Mouse (Mus musculus) limb, embryonic 12.5 days (tissue): ENCODE results near the gene Bcorl1. TPM values are rescaled to one million over a fixed set of nuclear protein-coding genes. Genes with fewer than 3 reads are reported as not detected.

Experiments used
- ATAC-seq: fragments of 200-750 bp; cut with Nextera tagmentation; 2 replicates; pipeline ENCODE4 v1.8.0; 2017; ENCODE audit warnings: low read depth, moderate TSS enrichment; ENCODE audit not compliant: insufficient number of reproducible peaks, insufficient read depth, low FRiP score, low TSS enrichment
- H3K27ac ChIP-seq: fragments of 300-500 bp; sonication (generic); 2 replicates; pipeline ENCODE4 v1.5.1; 2016; ENCODE audit warnings: mild to moderate bottlenecking, moderate library complexity
- H3K27me3 ChIP-seq: fragments of 300-500 bp; sonication (generic); 2 replicates; pipeline ENCODE4 v1.6.1; 2016; ENCODE audit warnings: mild to moderate bottlenecking, moderate library complexity
- H3K36me3 ChIP-seq: fragments of 300-500 bp; sonication (generic); 2 replicates; pipeline ENCODE4 v1.6.1; 2016; ENCODE audit warnings: mild to moderate bottlenecking, moderate library complexity
- H3K4me1 ChIP-seq: fragments of 300-500 bp; sonication (generic); replicated peaks from 2 replicates; pipeline ENCODE4 v1.6.1; 2016
- H3K4me2 ChIP-seq: fragments of 300-500 bp; sonication (generic); 2 replicates; pipeline ENCODE4 v1.6.1; 2016; ENCODE audit warnings: mild to moderate bottlenecking, moderate library complexity
- H3K4me3 ChIP-seq: fragments of 300-500 bp; sonication (generic); replicated peaks from 2 replicates; pipeline ENCODE4 v1.5.1; 2016; ENCODE audit warnings: mild to moderate bottlenecking
- H3K9ac ChIP-seq: fragments of 300-500 bp; sonication (generic); replicated peaks from 2 replicates; pipeline ENCODE4 v1.6.1; 2016; ENCODE audit warnings: mild to moderate bottlenecking, moderate library complexity
- H3K9me3 ChIP-seq: fragments of 300-500 bp; sonication (generic); 2 replicates; pipeline ENCODE4 v1.6.1; 2016; ENCODE audit warnings: mild to moderate bottlenecking, moderate library complexity
- WGBS: fragments of 180-500 bp; shearing (Covaris S2); methylation state at CpG from one replicate; pipeline ENCODE4 v1.1.7; 2016; 5-methylcytosine and 5-hydroxymethylcytosine counted together
- polyA plus RNA-seq: library from polyadenylated mRNA; unstranded; fragments of >200 nt; fragmentation: Nextera tagmentation; extraction: Ambion mirVana; gene quantifications from 2 replicates; pipeline ENCODE4 v1.2.1, GENCODE M21; 2016

Bcorl1 gene
- polyA plus RNA-seq = 5.0 and 5.3 TPM in 2 replicates

DNA sequence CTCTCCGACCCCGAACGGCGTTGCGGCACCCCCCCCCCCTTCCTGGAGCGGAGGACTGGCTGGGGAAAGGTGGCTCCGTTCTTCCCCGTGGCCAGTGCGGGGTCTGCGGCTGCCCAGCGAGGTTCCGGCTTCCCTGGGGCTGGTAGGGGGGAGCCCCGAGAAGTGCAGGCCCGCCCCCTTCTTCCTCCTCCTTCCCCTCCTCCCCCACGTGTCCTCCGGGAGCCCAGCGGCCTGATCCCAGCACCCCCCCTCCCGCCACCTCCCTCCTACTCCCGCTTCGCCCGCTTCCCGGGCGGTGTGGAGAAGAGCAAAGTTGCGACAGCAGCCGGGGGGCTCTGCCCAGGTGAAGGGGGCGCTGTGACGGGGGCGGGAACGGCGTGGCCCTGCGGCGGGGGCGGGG, at the start of gene Bcorl1:
Gene Bcorl1, plus strand, starts transcription at position 218 of the 400 bp plus-strand sequence.
- peaks cover 53% of the 10 kb centered on the region for H3K27me3 ChIP-seq
- ATAC-seq = peak; percentile 24; the same call in 1 of the 2 replicates

DNA sequence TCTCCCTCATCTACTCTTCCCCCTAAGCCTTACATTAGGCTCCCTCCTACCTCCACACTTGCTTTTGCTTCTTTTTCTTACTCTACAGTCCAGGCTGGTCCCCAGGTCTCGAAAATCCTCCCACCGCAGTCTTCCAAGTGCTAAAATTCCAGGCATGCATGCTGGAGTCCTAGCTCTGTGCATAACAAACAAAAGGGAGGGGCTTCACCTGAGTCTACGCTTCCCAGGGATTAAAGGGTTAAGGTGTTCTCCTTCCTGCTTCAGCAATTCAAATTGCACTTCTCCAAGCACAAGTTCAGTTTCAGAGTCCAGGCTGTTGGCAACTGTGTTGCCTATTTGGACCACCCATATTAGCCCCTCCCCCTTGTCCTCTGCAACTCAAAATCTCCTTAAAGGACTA, 49.7 kb upstream of the Bcorl1 start:
- Histone ChIP-seq H3K4me3 (no peak overlapping the region), H3K9ac (no peak overlapping the region), H3K27me3 (peaks cover 16% of the 10 kb centered on the region), H3K36me3 (no peaks in the 10 kb centered on the region), H3K27ac (no peak overlapping the region), H3K4me1 (no peaks in the 10 kb centered on the region), H3K9me3 (no peaks in the 10 kb centered on the region), H3K4me2 (no peak overlapping the region)
- ATAC-seq = no peak
- 27% methylated on average over 3 of the region's 3 CpGs for WGBS

More for the DNA sequence above, at the start of gene Bcorl1:
- Histone ChIP-seq H3K9me3 (no peaks in the 10 kb centered on the region), H3K9ac (peak within 1 kb of the TSS; percentile 61), H3K4me2 (peak within 1 kb of the TSS; percentile 72), H3K27ac (peak within 1 kb of the TSS; percentile 77), H3K4me3 (peak within 1 kb of the TSS; percentile 55), H3K36me3 (no peaks in the 10 kb centered on the region), H3K4me1 (0 out of 2 replicates have a peak, but pooled peaks cover 1% of the 10 kb centered on the region)
- WGBS = 15% methylated on average over 18 of the region's 33 CpGs

DNA sequence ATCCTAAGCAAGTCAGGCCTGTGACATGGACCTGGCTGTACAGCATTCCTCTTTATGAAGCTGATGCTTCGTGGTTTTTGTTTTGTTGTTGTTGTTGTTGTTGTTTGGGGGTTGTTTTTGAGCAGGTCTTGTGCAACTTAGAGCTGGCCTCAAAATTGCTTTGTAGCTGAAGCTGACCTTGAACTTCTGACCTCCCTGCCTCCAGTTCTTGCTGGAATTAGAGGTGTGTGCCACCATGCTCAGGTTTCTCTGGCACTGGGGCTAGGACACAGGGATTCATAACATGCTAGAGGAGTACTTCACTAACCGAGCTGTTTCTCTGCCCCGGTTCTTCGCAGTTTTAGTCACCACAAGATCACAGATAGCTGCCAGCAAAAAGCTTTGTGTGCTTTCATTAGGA, 35.8 kb upstream of the Bcorl1 start:
- Histone ChIP-seq H3K4me3 (no peak overlapping the region), H3K9ac (no peak overlapping the region), H3K4me2 (no peak overlapping the region), H3K27me3 (no peaks in the 10 kb centered on the region; the same call in 1 of the 2 replicates), H3K9me3 (no peaks in the 10 kb centered on the region), H3K4me1 (no peaks in the 10 kb centered on the region), H3K27ac (no peak overlapping the region), H3K36me3 (no peaks in the 10 kb centered on the region)
- 80% methylated on average over 4 of the region's 4 CpGs for WGBS
- ATAC-seq = no peak

DNA sequence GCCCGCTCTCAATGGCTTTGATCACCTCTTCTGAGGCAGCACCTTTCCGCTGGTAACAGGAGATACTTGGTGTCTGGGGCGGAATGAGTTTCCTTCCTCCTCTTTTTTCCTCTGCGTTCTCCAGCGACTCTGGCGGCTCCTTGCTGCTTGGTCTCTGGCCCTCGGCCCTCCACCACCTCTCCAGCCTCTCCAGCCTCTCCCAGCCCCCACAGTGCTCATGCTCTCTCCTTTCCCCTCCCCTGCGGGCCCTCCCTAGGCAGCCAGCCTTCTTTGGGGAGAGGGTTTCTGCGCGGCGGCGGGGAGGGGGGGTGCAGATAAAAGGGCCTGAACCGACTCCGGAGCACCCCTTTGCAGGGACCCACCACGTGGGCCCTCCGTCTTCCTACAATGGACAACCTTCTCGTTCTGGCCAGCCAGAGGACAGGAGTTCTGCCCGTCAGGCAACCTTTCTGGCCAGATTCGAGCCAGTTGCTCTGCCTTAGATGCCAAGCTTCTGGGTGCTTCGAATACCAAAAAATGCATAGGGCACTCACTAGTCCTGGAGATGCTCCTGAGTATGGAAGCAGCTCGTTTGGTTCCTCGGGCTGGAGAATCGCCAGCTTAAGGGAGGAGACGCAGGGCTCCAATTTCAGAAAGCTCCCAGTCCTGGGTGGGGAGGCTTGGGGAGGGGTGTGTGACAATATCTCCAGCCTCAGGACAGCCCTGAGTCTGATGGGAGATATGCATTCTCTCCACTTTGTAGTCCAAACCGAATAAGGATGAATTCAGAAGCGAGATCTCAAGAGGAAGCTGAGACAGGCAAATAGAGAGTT, 30.2 kb upstream of the Bcorl1 start:
- peak overlapping the region; percentile 24 for H3K4me3 ChIP-seq
- 20% methylated on average over 24 of the region's 26 CpGs for WGBS
- H3K4me1 ChIP-seq = 0 out of 2 replicates have a peak, but pooled peaks cover 3% of the 10 kb centered on the region
- peak overlapping the region; percentile 37; the same call in 1 of the 2 replicates for H3K9ac ChIP-seq
- peak overlapping the region; percentile 56 for H3K4me2 ChIP-seq
- peaks cover 6% of the 10 kb centered on the region for H3K27me3 ChIP-seq
- no peak overlapping the region for H3K27ac ChIP-seq
- no peak for ATAC-seq
- no peaks in the 10 kb centered on the region for H3K36me3 ChIP-seq
- no peaks in the 10 kb centered on the region for H3K9me3 ChIP-seq

DNA sequence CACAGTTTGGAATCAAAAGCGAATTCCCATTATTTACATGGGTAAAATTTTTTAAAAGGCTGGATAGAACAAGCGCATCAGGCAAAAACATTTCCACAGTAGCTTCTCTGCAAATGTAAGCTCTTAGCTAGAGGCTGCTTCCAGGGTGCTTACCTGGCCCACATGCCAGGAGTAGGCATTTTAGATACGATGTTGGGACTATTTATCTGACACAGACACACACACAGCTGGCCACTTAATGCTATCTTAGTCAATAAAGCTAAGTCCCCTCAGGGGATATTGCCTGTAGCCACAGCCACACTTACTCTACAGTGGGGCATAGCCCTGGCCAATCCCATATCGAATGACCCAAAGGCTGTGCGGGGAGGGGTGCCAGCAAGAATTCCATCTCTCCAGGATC, 29.4 kb upstream of the Bcorl1 start:
- Histone ChIP-seq H3K27me3 (peaks cover 8% of the 10 kb centered on the region), H3K36me3 (no peaks in the 10 kb centered on the region), H3K27ac (no peak overlapping the region), H3K9me3 (no peaks in the 10 kb centered on the region), H3K4me1 (0 out of 2 replicates have a peak, but pooled peaks cover 3% of the 10 kb centered on the region), H3K9ac (no peak overlapping the region), H3K4me2 (no peak overlapping the region), H3K4me3 (no peak overlapping the region)
- no peak for ATAC-seq
- WGBS = 72% methylated on average over 5 of the region's 5 CpGs

GRCm38 (mm10) chrX:48314530-48315079, 26.6 kb upstream of the Bcorl1 start:
- ATAC-seq = peak; percentile 65; the same call in 1 of the 2 replicates
- H3K9me3 ChIP-seq = no peaks in the 10 kb centered on the region
- H3K9ac ChIP-seq = peak overlapping the region; percentile 52
- H3K27me3 ChIP-seq = peaks cover 23% of the 10 kb centered on the region
- 13% methylated on average over 33 of the region's 33 CpGs for WGBS
- H3K4me3 ChIP-seq = peak overlapping the region; percentile 41
- peaks cover 6% of the 10 kb centered on the region; the same call in 1 of the 2 replicates for H3K4me1 ChIP-seq
- no peak overlapping the region for H3K27ac ChIP-seq
- H3K4me2 ChIP-seq = peak overlapping the region; percentile 58
- no peaks in the 10 kb centered on the region for H3K36me3 ChIP-seq

- Histone ChIP-seq H3K4me1 (peaks cover 4% of the 10 kb centered on the region; the same call in 1 of the 2 replicates), H3K27ac (no peak overlapping the region), H3K36me3 (no peaks in the 10 kb centered on the region), H3K9me3 (no peaks in the 10 kb centered on the region), H3K27me3 (peaks cover 23% of the 10 kb centered on the region), H3K4me2 (no peak overlapping the region), H3K4me3 (no peak overlapping the region), H3K9ac (no peak overlapping the region)
- no peak for ATAC-seq
- 56% methylated on average over 3 of the region's 3 CpGs for WGBS
Observed at GRCm38 (mm10) chrX:48317444-48317843, 23.7 kb upstream of the Bcorl1 start.

DNA sequence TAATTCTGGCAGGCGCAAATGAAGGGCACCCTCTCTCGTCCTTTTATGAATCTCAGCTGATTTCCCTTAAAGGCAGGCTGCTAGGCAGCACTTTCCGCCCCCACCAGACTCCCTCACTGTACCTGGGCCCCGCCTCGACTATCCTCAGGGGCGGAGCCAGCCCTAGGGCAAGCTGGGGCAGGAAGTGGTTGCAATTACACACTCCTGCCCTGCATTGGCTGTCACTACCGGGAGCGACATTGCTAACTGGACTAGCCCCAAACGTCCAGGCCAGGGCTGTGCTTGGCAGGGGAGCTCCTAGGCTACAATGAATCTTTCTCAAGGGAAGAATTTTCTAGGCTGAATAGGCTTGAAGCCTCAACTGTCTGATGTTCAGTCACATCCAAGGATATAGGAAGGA, 23.0 kb upstream of the Bcorl1 start:
- 18% methylated on average over 9 of the region's 9 CpGs for WGBS
- H3K27ac ChIP-seq = no peak overlapping the region
- H3K9ac ChIP-seq = no peak overlapping the region
- ATAC-seq = no peak
- H3K4me2 ChIP-seq = no peak overlapping the region
- peaks cover 4% of the 10 kb centered on the region; the same call in 1 of the 2 replicates for H3K4me1 ChIP-seq
- no peaks in the 10 kb centered on the region for H3K36me3 ChIP-seq
- H3K4me3 ChIP-seq = no peak overlapping the region
- no peaks in the 10 kb centered on the region for H3K9me3 ChIP-seq
- peaks cover 23% of the 10 kb centered on the region for H3K27me3 ChIP-seq

GRCm38 (mm10) chrX:48340441-48341049, 613 bp upstream of the Bcorl1 start:
- Histone ChIP-seq H3K4me2 (peak overlapping the region; percentile 72), H3K27ac (peak overlapping the region; percentile 77; the same call in 1 of the 2 replicates), H3K36me3 (no peaks in the 10 kb centered on the region), H3K4me1 (no peaks in the 10 kb centered on the region), H3K9ac (peak overlapping the region; percentile 31; the same call in 1 of the 2 replicates), H3K9me3 (no peaks in the 10 kb centered on the region), H3K27me3 (peaks cover 47% of the 10 kb centered on the region), H3K4me3 (peak overlapping the region; percentile 55)
- no peak for ATAC-seq
- 12% methylated on average over 35 of the region's 35 CpGs for WGBS

DNA sequence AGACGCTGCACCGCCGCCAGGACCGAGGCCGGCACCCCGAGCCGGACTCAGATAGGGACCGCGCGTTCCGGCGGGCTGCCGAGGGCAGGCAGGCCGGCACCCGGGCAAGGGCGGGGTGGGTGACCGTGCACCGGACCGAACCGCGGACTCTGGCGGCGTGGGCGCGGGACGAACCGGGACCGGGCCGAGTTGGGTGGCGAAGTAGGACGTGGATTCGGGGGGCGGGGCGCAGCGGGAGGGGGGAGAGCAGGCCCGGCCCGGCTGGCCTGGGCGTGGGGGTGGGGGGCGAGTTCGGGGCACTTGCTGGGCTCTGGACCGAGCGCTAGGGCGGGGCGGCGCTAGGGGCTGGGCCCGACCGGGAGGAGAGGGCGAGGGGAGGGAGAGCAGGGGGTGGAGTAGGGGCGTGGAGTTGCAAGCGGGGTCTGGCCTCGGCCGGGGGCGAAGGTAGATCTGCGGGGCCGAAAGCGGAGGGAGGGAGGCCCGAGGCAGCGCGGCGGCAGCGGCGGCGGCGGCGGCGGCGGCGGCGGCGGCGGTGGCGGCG, 533 bp downstream of the Bcorl1 start:
- ATAC-seq = no peak
- H3K27ac ChIP-seq = peak overlapping the region; percentile 77
- WGBS = 10% methylated on average over 33 of the region's 73 CpGs

More for the DNA sequence above, 533 bp downstream of the Bcorl1 start:
- peak overlapping the region; percentile 55 for H3K4me3 ChIP-seq
- H3K36me3 ChIP-seq = no peaks in the 10 kb centered on the region
- H3K9ac ChIP-seq = peak overlapping the region; percentile 61
- H3K27me3 ChIP-seq = peaks cover 53% of the 10 kb centered on the region
- H3K4me2 ChIP-seq = peak overlapping the region; percentile 72
- 0 out of 2 replicates have a peak, but pooled peaks cover 3% of the 10 kb centered on the region for H3K4me1 ChIP-seq
- no peaks in the 10 kb centered on the region for H3K9me3 ChIP-seq
